Mouse (Mus musculus) spleen, adult 2 months (tissue): ENCODE results near the gene Srpk2.

Source experiments
- CTCF ChIP-seq: fragments of 200-500 bp; IDR thresholded peaks from 2 replicates; pipeline ENCODE4 v1.5.1; 2011; ENCODE audit warnings: mild to moderate bottlenecking, inconsistent platforms; ENCODE audit not compliant: insufficient read depth, insufficient read length, insufficient replicate concordance; ENCODE audit errors: extremely low read depth
- POLR2A ChIP-seq: fragments of 200-500 bp; IDR thresholded peaks from 2 replicates; pipeline ENCODE4 v1.6.1; 2011; ENCODE audit warnings: low read depth, low read length, inconsistent platforms

- no peak for TF ChIP-seq CTCF
- TF ChIP-seq POLR2A, result no peak
These were observed 187.5 kb downstream of the Srpk2 start for GRCm38 (mm10) chr5:23496933-23497332.
